12 mouse cellular contexts compared by ENCODE assay signal in genomic region chr3:60568801-60569568, GRCm38 (mm10).
DNase-seq lines count a peak whose midpoint lies in the region; ATAC-seq and TF ChIP-seq lines count a peak whose summit lies in the region.
"Had no signal": no experiment of that assay in that cellular context is flagged by ENCODE, and none has a peak within 500 bp of the region (broad histone marks: within the 10 kb centered on the region; RNA-seq: fewer than 3 reads in every experiment).

No protein-coding gene starts in this region.

- no peak for TF ChIP-seq CTCF in gastrocnemius, adult 2 months (IDR thresholded peaks at IDR 0.05)
- no peak for TF ChIP-seq CTCF in layer of hippocampus, adult 2 months (conservative IDR thresholded peaks at IDR 0.05)
- TF ChIP-seq CTCF in bone marrow, adult 2 months (IDR thresholded peaks at IDR 0.05; ENCODE audit: control insufficient read depth, insufficient read depth, low read length) = no peak

- WGBS in bone marrow, adult 2 months = 64% methylated on average over 6 of the region's 6 CpGs
- WGBS in liver, embryonic 15.5 days (ENCODE audit: insufficient replicate concordance) = 59% methylated on average over 6 of the region's 6 CpGs

- no peak for TF ChIP-seq POLR2A in bone marrow, adult 2 months (IDR thresholded peaks at IDR 0.05; ENCODE audit: borderline replicate concordance, control insufficient read depth, low read depth, low read length)

- H3K9me3 ChIP-seq in liver, embryonic 15.5 days (replicated peaks) = no peaks in the 10 kb centered on the region

- DNase-seq in gastrocnemius, adult 2 months = no peak
- DNase-seq in gastrocnemius, adult 8-10 months (ENCODE audit: low spot score in 2 of 2) = no peak
- no peak for DNase-seq in layer of hippocampus, adult 2 months (ENCODE audit: low spot score in 2 of 2)
- DNase-seq in layer of hippocampus, adult 8-10 months (ENCODE audit: low spot score in 2 of 2) = no peak
- no peak for DNase-seq in right cerebral cortex, postnatal 4 days
- DNase-seq in urinary bladder, postnatal 10 days (ENCODE audit: low spot score) = no peak
- DNase-seq: lung, postnatal 14 days; spleen, adult 18-20 months; thymus, adult 18-20 months had no signal

- no peaks in the 10 kb centered on the region for H3K27me3 ChIP-seq in liver, embryonic 15.5 days

- H3K9ac ChIP-seq in liver, embryonic 15.5 days = no peak overlapping the region

- no peak overlapping the region for H3K4me2 ChIP-seq in liver, embryonic 15.5 days

- peak overlapping the region; percentile 93 for H3K27ac ChIP-seq in gastrocnemius, adult 2 months
- H3K27ac ChIP-seq in layer of hippocampus, adult 2 months = peak overlapping the region; percentile 73
- peak overlapping the region; percentile 49; the same call in 1 of the 2 replicates for H3K27ac ChIP-seq in bone marrow, adult 2 months (ENCODE audit: control insufficient read depth, insufficient read depth, low read depth, low read length, poor library complexity)
- peak overlapping the region; percentile 78 for H3K27ac ChIP-seq in liver, embryonic 15.5 days (replicated peaks)
- H3K27ac ChIP-seq: kidney, postnatal 0 days had no signal

- 0 out of 2 replicates have a peak, but pooled peaks cover 11% of the 10 kb centered on the region for H3K36me3 ChIP-seq in liver, embryonic 15.5 days (replicated peaks)

- peak overlapping the region; percentile 51; the same call in 1 of the 2 replicates for H3K4me3 ChIP-seq in gastrocnemius, adult 2 months
- H3K4me3 ChIP-seq in layer of hippocampus, adult 2 months = no peak overlapping the region
- no peak overlapping the region for H3K4me3 ChIP-seq in bone marrow, adult 2 months (replicated peaks; ENCODE audit: control insufficient read depth, low read depth, low read length)
- no peak overlapping the region for H3K4me3 ChIP-seq in liver, embryonic 15.5 days (replicated peaks)

- ATAC-seq in liver, embryonic 15.5 days (ENCODE audit: insufficient read depth) = no peak

- intact Hi-C loops in gastrocnemius, adult 2 months (cut with DNase I) = no loop called here

- H3K4me1 ChIP-seq in bone marrow, adult 2 months (ENCODE audit: control insufficient read depth, insufficient read depth, low read length) = peaks cover 2% of the 10 kb centered on the region
- peaks cover 54% of the 10 kb centered on the region for H3K4me1 ChIP-seq in liver, embryonic 15.5 days (replicated peaks)
